Mouse (Mus musculus): ENCODE measurements around the gene Dnajc3. TPM values are rescaled to one million over a fixed set of nuclear protein-coding genes. Genes with fewer than 3 reads are reported as not detected.

Gene Dnajc3
- polyA plus RNA-seq, 1 experiment from 2014 or later: 49.5 TPM

DNA sequence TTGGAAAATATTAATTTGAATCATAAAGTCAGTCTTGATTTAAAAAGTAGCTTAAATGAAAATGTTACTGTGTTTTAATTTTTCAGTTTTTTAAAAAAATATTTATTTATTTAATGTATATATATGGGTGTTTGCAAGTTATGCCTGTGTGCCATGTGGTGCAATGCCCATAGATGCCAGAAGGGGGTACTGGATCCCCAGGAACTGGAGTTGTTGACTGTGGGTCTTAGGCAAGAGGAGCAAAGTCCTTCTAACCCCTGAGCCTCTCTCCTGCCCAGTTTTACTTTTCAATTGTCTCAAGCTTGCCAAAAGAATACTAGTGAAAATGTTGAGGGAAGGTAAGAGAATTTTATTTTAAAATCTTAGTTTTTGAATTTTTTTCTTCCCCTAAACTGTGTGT is 65.5 kb downstream of the Dnajc3 start:
- Histone ChIP-seq H3K27ac (replicated peaks) (no peak overlapping the region), H3K4me2 (replicated peaks; ENCODE audit: low read depth) (no peak overlapping the region), H3K27me3 (ENCODE audit: control insufficient read depth, insufficient read depth, low read length) (no peaks in the 10 kb centered on the region), H3K36me3 (ENCODE audit: control insufficient read depth, insufficient read depth, low read length) (no peaks in the 10 kb centered on the region), H3K9ac (ENCODE audit: low read length) (no peak overlapping the region), H3K9me3 (ENCODE audit: control insufficient read depth, low read length) (no peaks in the 10 kb centered on the region), H3K4me1 (replicated peaks; ENCODE audit: control insufficient read depth, insufficient read depth) (no peaks in the 10 kb centered on the region), H3K4me3 (ENCODE audit: low read depth, low read length) (no peak overlapping the region)
- no peak for ATAC-seq (ENCODE audit: low FRiP score, low TSS enrichment)
- TF ChIP-seq EP300 (optimal IDR thresholded peaks at IDR 0.05): no peak
- TF ChIP-seq CTCF (IDR thresholded peaks at IDR 0.05; ENCODE audit: low read depth): peak; percentile 61
- DNase-seq (ENCODE audit: low spot score): peak; percentile 47

GRCm38 (mm10) chr14:119005834-119006233 is 68.1 kb downstream of the Dnajc3 start:
- DNase-seq (ENCODE audit: low spot score) (peak; percentile 24), ATAC-seq (ENCODE audit: low FRiP score, low TSS enrichment) (no peak)
- no peak overlapping the region; the same call in 1 of the 2 replicates for H3K4me2 ChIP-seq (replicated peaks; ENCODE audit: low read depth)
- no peaks in the 10 kb centered on the region for H3K9me3 ChIP-seq (ENCODE audit: control insufficient read depth, low read length)
- H3K4me3 ChIP-seq (ENCODE audit: low read depth, low read length): peak overlapping the region; percentile 48; the same call in 1 of the 2 replicates
- no peaks in the 10 kb centered on the region for H3K4me1 ChIP-seq (replicated peaks; ENCODE audit: control insufficient read depth, insufficient read depth)
- no peak for TF ChIP-seq CTCF (IDR thresholded peaks at IDR 0.05; ENCODE audit: low read depth)
- TF ChIP-seq EP300 (optimal IDR thresholded peaks at IDR 0.05): no peak
- no peak overlapping the region for H3K9ac ChIP-seq (ENCODE audit: low read length)
- no peak overlapping the region for H3K27ac ChIP-seq (replicated peaks)
- no peaks in the 10 kb centered on the region for H3K36me3 ChIP-seq (ENCODE audit: control insufficient read depth, insufficient read depth, low read length)
- H3K27me3 ChIP-seq (ENCODE audit: control insufficient read depth, insufficient read depth, low read length): no peaks in the 10 kb centered on the region
- 25% methylated on average over 5 of the region's 5 CpGs for WGBS

- ATAC-seq (ENCODE audit: low FRiP score, low TSS enrichment) (no peak), DNase-seq (ENCODE audit: low spot score) (peak; percentile 40)
- Histone ChIP-seq H3K4me2 (replicated peaks; ENCODE audit: low read depth) (peak overlapping the region; percentile 78), H3K9me3 (ENCODE audit: control insufficient read depth, low read length) (no peaks in the 10 kb centered on the region), H3K4me3 (ENCODE audit: low read depth, low read length) (peak overlapping the region; percentile 48), H3K27ac (replicated peaks) (peak overlapping the region; percentile 80), H3K9ac (ENCODE audit: low read length) (peak overlapping the region; percentile 55), H3K4me1 (replicated peaks; ENCODE audit: control insufficient read depth, insufficient read depth) (no peaks in the 10 kb centered on the region), H3K36me3 (ENCODE audit: control insufficient read depth, insufficient read depth, low read length) (no peaks in the 10 kb centered on the region), H3K27me3 (ENCODE audit: control insufficient read depth, insufficient read depth, low read length) (no peaks in the 10 kb centered on the region)
- WGBS: 2% methylated on average over 49 of the region's 49 CpGs
- TF ChIP-seq CTCF (IDR thresholded peaks at IDR 0.05; ENCODE audit: low read depth) (no peak), EP300 (optimal IDR thresholded peaks at IDR 0.05) (no peak)
These were observed 68.8 kb downstream of the Dnajc3 start for GRCm38 (mm10) chr14:119006441-119007102.

DNA sequence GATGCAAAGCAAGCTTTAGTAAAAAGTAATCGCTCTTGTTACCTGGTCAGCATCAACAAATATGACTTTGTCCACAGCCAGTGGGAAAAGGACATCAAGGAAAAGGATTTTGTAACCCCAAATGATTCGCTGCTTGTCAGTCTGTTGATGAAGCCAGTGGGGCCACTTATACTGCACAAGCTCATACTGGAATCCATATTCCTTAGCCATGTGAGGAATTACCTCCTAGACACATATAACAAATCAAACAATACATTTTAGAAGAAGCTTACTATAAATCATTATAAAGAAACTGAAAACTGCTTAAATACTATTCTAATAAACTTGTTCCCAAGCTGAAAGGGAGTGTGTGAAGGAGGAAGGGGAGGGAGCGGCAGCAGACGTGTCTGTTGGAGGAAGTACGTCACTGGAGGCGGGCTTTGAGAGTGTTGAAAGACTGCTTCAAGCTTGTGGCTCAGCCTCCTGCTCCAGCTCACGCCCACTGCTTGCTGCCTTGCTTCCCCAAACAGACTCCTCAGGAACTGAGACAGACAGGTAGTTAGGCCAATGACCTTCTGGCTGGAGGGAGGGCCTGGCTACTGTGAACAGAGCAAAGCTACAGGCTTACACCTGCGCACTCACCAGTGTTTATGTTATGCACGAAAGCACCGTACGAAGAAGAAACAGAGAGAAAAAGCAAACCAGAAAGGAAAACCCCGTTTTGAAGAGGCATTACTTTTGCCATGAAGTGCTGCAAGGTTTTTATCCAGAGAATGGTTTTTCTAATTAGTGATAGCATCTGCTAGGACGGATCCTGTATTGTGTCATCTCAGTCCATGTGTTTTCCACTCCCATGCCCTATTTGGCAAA is 69.6 kb downstream of the Dnajc3 start:
- Histone ChIP-seq H3K4me2 (replicated peaks; ENCODE audit: low read depth) (peak overlapping the region; percentile 78), H3K9me3 (ENCODE audit: control insufficient read depth, low read length) (no peaks in the 10 kb centered on the region), H3K27ac (replicated peaks) (peak overlapping the region; percentile 80), H3K27me3 (ENCODE audit: control insufficient read depth, insufficient read depth, low read length) (no peaks in the 10 kb centered on the region), H3K4me3 (ENCODE audit: low read depth, low read length) (peak overlapping the region; percentile 48), H3K36me3 (ENCODE audit: control insufficient read depth, insufficient read depth, low read length) (no peaks in the 10 kb centered on the region), H3K9ac (ENCODE audit: low read length) (peak overlapping the region; percentile 55), H3K4me1 (replicated peaks; ENCODE audit: control insufficient read depth, insufficient read depth) (no peaks in the 10 kb centered on the region)
- ATAC-seq (ENCODE audit: low FRiP score, low TSS enrichment): peak; percentile 100
- WGBS: under 1% methylated on average over 13 of the region's 13 CpGs
- peak; percentile 98 for DNase-seq (ENCODE audit: low spot score)
- no peak for TF ChIP-seq EP300 (optimal IDR thresholded peaks at IDR 0.05)
- TF ChIP-seq CTCF (IDR thresholded peaks at IDR 0.05; ENCODE audit: low read depth): no peak

DNA sequence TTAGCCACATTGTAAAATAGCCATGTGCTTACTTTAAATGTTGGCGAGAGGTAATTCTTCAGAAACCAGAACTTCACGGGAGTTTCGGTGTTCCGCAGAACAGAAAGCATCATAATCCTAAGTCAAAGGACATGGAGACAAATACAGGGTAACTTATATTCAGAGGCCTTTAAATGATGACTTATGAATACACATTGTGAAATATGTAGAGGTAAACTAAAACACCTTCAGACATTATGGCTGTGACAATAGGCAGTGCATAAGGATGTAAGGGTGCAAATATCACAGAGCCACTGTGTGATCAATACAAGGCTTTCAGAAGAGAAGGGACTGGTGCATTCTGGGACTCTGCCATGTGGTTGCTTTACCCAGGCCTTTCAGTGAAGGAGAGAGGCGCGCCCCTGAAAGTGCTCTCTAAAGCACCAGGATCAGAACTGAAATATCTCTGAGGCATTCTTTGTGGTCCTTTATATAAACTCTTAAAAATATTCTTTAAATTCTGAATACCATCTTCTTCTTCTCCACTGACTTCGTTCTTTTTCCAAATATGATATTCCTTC is 70.3 kb downstream of the Dnajc3 start:
- Histone ChIP-seq H3K36me3 (ENCODE audit: control insufficient read depth, insufficient read depth, low read length) (no peaks in the 10 kb centered on the region), H3K9ac (ENCODE audit: low read length) (peak overlapping the region; percentile 41), H3K4me3 (ENCODE audit: low read depth, low read length) (peak overlapping the region; percentile 48), H3K27ac (replicated peaks) (peak overlapping the region; percentile 79), H3K9me3 (ENCODE audit: control insufficient read depth, low read length) (no peaks in the 10 kb centered on the region), H3K4me1 (replicated peaks; ENCODE audit: control insufficient read depth, insufficient read depth) (no peaks in the 10 kb centered on the region), H3K27me3 (ENCODE audit: control insufficient read depth, insufficient read depth, low read length) (no peaks in the 10 kb centered on the region), H3K4me2 (replicated peaks; ENCODE audit: low read depth) (peak overlapping the region; percentile 78)
- 44% methylated on average over 7 of the region's 7 CpGs for WGBS
- TF ChIP-seq EP300 (optimal IDR thresholded peaks at IDR 0.05) (no peak), CTCF (IDR thresholded peaks at IDR 0.05; ENCODE audit: low read depth) (no peak)
- DNase-seq (ENCODE audit: low spot score) (peak; percentile 24), ATAC-seq (ENCODE audit: low FRiP score, low TSS enrichment) (no peak)

Measured in stomach, postnatal 0 days (tissue).